Mouse (Mus musculus): ENCODE results near the gene Palmd.

DNA sequence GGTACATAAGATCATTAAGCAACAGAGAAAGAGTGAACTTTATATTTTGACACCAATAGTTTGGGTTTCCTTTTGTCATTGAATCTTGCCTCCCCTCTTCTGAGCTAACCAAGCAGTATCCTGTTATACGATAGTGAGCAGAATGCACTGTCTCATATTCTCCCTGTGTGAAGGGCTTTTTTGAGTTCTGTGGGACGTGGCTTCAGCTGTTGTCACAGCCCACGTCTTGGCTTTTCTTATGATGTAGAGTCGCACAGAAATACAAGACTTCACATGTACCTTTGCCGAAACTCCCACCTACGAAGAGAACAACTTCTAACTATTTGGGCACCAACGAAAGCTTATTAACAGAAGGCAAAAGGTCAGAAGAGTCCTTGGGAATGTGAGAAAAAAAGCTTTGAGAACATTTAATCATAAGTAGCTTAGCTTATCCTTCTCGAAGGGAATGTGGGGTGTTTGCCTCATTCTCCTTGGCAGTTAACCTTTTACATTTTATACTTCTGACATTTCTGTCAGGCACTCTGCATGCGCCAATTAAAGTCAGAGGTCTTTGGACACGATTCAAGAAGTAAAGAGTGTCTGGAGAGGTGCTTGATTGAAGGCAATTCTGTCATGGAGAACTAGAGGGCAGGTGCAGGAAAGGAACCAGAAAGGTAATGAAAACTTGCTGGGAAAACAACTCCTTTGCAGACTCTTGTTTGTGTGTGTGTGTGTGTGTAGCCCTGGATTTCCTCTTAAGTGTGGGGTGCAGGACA is 27.8 kb downstream of the Palmd start:
- TF ChIP-seq CTCF (IDR thresholded peaks at IDR 0.05) (peak; percentile 11; the same call in 1 of the 2 replicates), EP300 (IDR thresholded peaks at IDR 0.05; ENCODE audit: insufficient read depth, low read depth, low read length) (no peak), POLR2A (IDR thresholded peaks at IDR 0.05; ENCODE audit: insufficient read depth, low read depth, low read length) (no peak)

All from heart, adult 2 months (tissue).